Mouse (Mus musculus) forebrain, embryonic 15.5 days (tissue): ENCODE measurements around the gene Smad1. TPM values are rescaled to one million over a fixed set of nuclear protein-coding genes. Genes with fewer than 3 reads are reported as not detected.

Experiments
- ATAC-seq: fragments of 200-750 bp; cut with Nextera tagmentation; replicated peaks from 2 replicates; pipeline ENCODE4 v1.8.0; 2017; ENCODE audit warnings: mild to moderate bottlenecking, moderate TSS enrichment, moderate library complexity
- H3K27ac ChIP-seq: fragments of 300-500 bp; sonication (generic); replicated peaks from 2 replicates; pipeline ENCODE4 v1.5.1; 2015; ENCODE audit warnings: mild to moderate bottlenecking, inconsistent platforms
- H3K27me3 ChIP-seq: fragments of 300-500 bp; sonication (generic); 2 replicates; pipeline ENCODE4 v1.6.1; 2015; ENCODE audit warnings: inconsistent platforms
- H3K36me3 ChIP-seq: fragments of 300-500 bp; sonication (generic); 2 replicates; pipeline ENCODE4 v1.6.1; 2015; ENCODE audit warnings: mild to moderate bottlenecking, inconsistent platforms
- H3K4me1 ChIP-seq: fragments of 300-500 bp; sonication (generic); 2 replicates; pipeline ENCODE4 v1.6.1; 2015; ENCODE audit warnings: inconsistent platforms
- H3K4me2 ChIP-seq: fragments of 300-500 bp; sonication (generic); replicated peaks from 2 replicates; pipeline ENCODE4 v1.6.1; 2015; ENCODE audit warnings: mild to moderate bottlenecking, inconsistent platforms
- H3K4me3 ChIP-seq: fragments of 300-500 bp; sonication (generic); 2 replicates; pipeline ENCODE4 v1.5.1; 2015; ENCODE audit warnings: mild to moderate bottlenecking, inconsistent platforms
- H3K9ac ChIP-seq: fragments of 300-500 bp; sonication (generic); replicated peaks from 2 replicates; pipeline ENCODE4 v1.6.1; 2015; ENCODE audit warnings: mild to moderate bottlenecking, inconsistent platforms
- H3K9me3 ChIP-seq: fragments of 300-500 bp; sonication (generic); 2 replicates; pipeline ENCODE4 v1.6.1; 2016; ENCODE audit warnings: inconsistent platforms
- WGBS: fragments of 180-500 bp; shearing (Covaris S2); methylation state at CpG from one replicate; pipeline ENCODE4 v1.1.7; 2015; ENCODE audit warnings: mixed read lengths; 5-methylcytosine and 5-hydroxymethylcytosine counted together
- polyA plus RNA-seq: library from polyadenylated mRNA; unstranded; fragments of >200 nt; fragmentation: Nextera tagmentation; extraction: Ambion mirVana; gene quantifications from 2 replicates; pipeline ENCODE4 v1.2.1, GENCODE M21; 2015

Smad1 gene
- polyA plus RNA-seq, 1 experiment from 2014 or later, result 63.6 TPM

- 10% methylated on average over 6 of the region's 6 CpGs for WGBS
- Histone ChIP-seq H3K27ac (peak overlapping the region; percentile 74), H3K9ac (no peak overlapping the region), H3K9me3 (no peaks in the 10 kb centered on the region), H3K27me3 (no peaks in the 10 kb centered on the region), H3K4me2 (peak overlapping the region; percentile 10), H3K4me1 (peaks cover 48% of the 10 kb centered on the region), H3K36me3 (peaks cover 19% of the 10 kb centered on the region; the same call in 1 of the 2 replicates), H3K4me3 (no peak overlapping the region)
- peak; percentile 79 for ATAC-seq
Measured at GRCm38 (mm10) chr8:79350094-79350593, 49.2 kb downstream of the Smad1 start.

GRCm38 (mm10) chr8:79346414-79346813, 52.9 kb downstream of the Smad1 start:
- Histone ChIP-seq H3K4me1 (peaks cover 29% of the 10 kb centered on the region), H3K4me3 (no peak overlapping the region), H3K27me3 (no peaks in the 10 kb centered on the region), H3K9me3 (no peaks in the 10 kb centered on the region), H3K36me3 (peaks cover 25% of the 10 kb centered on the region), H3K27ac (no peak overlapping the region), H3K9ac (no peak overlapping the region), H3K4me2 (no peak overlapping the region)
- ATAC-seq, result no peak
- 92% methylated on average over 10 of the region's 10 CpGs for WGBS

GRCm38 (mm10) chr8:79345856-79346255, 53.5 kb downstream of the Smad1 start:
- Histone ChIP-seq H3K4me1 (peaks cover 24% of the 10 kb centered on the region), H3K36me3 (peaks cover 28% of the 10 kb centered on the region), H3K27me3 (no peaks in the 10 kb centered on the region), H3K27ac (no peak overlapping the region), H3K9me3 (no peaks in the 10 kb centered on the region), H3K4me3 (no peak overlapping the region), H3K9ac (no peak overlapping the region), H3K4me2 (no peak overlapping the region)
- WGBS, result 74% methylated on average over 6 of the region's 6 CpGs
- no peak for ATAC-seq

- no peak overlapping the region for H3K4me2 ChIP-seq
- no peak overlapping the region for H3K9ac ChIP-seq
- no peaks in the 10 kb centered on the region for H3K27me3 ChIP-seq
- 92% methylated on average over 8 of the region's 8 CpGs for WGBS
- no peak overlapping the region for H3K4me3 ChIP-seq
- H3K36me3 ChIP-seq, result peaks cover 37% of the 10 kb centered on the region
- no peaks in the 10 kb centered on the region for H3K9me3 ChIP-seq
- no peaks in the 10 kb centered on the region for H3K4me1 ChIP-seq
- H3K27ac ChIP-seq, result no peak overlapping the region
- no peak for ATAC-seq
Measured at GRCm38 (mm10) chr8:79341236-79341635, 58.1 kb downstream of the Smad1 start.

- Histone ChIP-seq H3K36me3 (peaks cover 36% of the 10 kb centered on the region), H3K27me3 (no peaks in the 10 kb centered on the region), H3K4me3 (no peak overlapping the region), H3K9ac (no peak overlapping the region), H3K4me2 (no peak overlapping the region), H3K4me1 (no peaks in the 10 kb centered on the region), H3K27ac (no peak overlapping the region), H3K9me3 (no peaks in the 10 kb centered on the region)
- WGBS, result 75% methylated on average over 9 of the region's 9 CpGs
- no peak for ATAC-seq
Measured at GRCm38 (mm10) chr8:79339555-79339954, 59.8 kb downstream of the Smad1 start.

- no peak; the same call in 1 of the 2 replicates for ATAC-seq
- peaks cover 36% of the 10 kb centered on the region for H3K36me3 ChIP-seq
- no peaks in the 10 kb centered on the region for H3K27me3 ChIP-seq
- 82% methylated on average over 10 of the region's 10 CpGs for WGBS
- H3K27ac ChIP-seq, result no peak overlapping the region
- no peaks in the 10 kb centered on the region for H3K9me3 ChIP-seq
- H3K9ac ChIP-seq, result no peak overlapping the region
- no peak overlapping the region for H3K4me3 ChIP-seq
- no peaks in the 10 kb centered on the region for H3K4me1 ChIP-seq
- H3K4me2 ChIP-seq, result no peak overlapping the region
Measured at GRCm38 (mm10) chr8:79338619-79339018, 60.7 kb downstream of the Smad1 start.

GRCm38 (mm10) chr8:79332109-79332900, 67.0 kb downstream of the Smad1 start:
- Histone ChIP-seq H3K4me2 (no peak overlapping the region), H3K36me3 (peaks cover 7% of the 10 kb centered on the region; the same call in 1 of the 2 replicates), H3K9ac (no peak overlapping the region), H3K4me3 (no peak overlapping the region), H3K27me3 (no peaks in the 10 kb centered on the region), H3K4me1 (no peaks in the 10 kb centered on the region), H3K9me3 (no peaks in the 10 kb centered on the region), H3K27ac (no peak overlapping the region)
- WGBS, result 91% methylated on average over 22 of the region's 22 CpGs
- ATAC-seq, result no peak

GRCm38 (mm10) chr8:79331571-79331970, 67.7 kb downstream of the Smad1 start:
- Histone ChIP-seq H3K27me3 (no peaks in the 10 kb centered on the region), H3K27ac (no peak overlapping the region), H3K4me1 (no peaks in the 10 kb centered on the region), H3K9me3 (no peaks in the 10 kb centered on the region), H3K4me2 (no peak overlapping the region), H3K36me3 (no peaks in the 10 kb centered on the region), H3K9ac (no peak overlapping the region), H3K4me3 (no peak overlapping the region)
- ATAC-seq, result no peak
- 86% methylated on average over 2 of the region's 2 CpGs for WGBS

GRCm38 (mm10) chr8:79331017-79331416, 68.3 kb downstream of the Smad1 start:
- Histone ChIP-seq H3K4me3 (no peak overlapping the region), H3K9ac (no peak overlapping the region), H3K27me3 (no peaks in the 10 kb centered on the region), H3K9me3 (no peaks in the 10 kb centered on the region), H3K4me1 (no peaks in the 10 kb centered on the region), H3K27ac (no peak overlapping the region), H3K36me3 (no peaks in the 10 kb centered on the region), H3K4me2 (no peak overlapping the region)
- 86% methylated on average over 9 of the region's 9 CpGs for WGBS
- ATAC-seq, result no peak

- H3K27me3 ChIP-seq, result no peaks in the 10 kb centered on the region
- H3K9ac ChIP-seq, result no peak overlapping the region
- no peaks in the 10 kb centered on the region for H3K36me3 ChIP-seq
- ATAC-seq, result no peak
- H3K4me3 ChIP-seq, result no peak overlapping the region
- no peaks in the 10 kb centered on the region for H3K4me1 ChIP-seq
- H3K27ac ChIP-seq, result no peak overlapping the region
- whole genome bisulfite sequencing, result 85% methylated on average over 2 of the region's 2 CpGs
- H3K4me2 ChIP-seq, result no peak overlapping the region
- H3K9me3 ChIP-seq, result no peaks in the 10 kb centered on the region
Measured at GRCm38 (mm10) chr8:79329735-79330134, 69.6 kb downstream of the Smad1 start.

GRCm38 (mm10) chr8:79329182-79329581, 70.1 kb downstream of the Smad1 start:
- no peak overlapping the region for H3K4me3 ChIP-seq
- no peaks in the 10 kb centered on the region for H3K36me3 ChIP-seq
- WGBS, result 89% methylated on average over 4 of the region's 4 CpGs
- no peak overlapping the region for H3K9ac ChIP-seq
- ATAC-seq, result no peak
- H3K27me3 ChIP-seq, result no peaks in the 10 kb centered on the region
- no peak overlapping the region for H3K27ac ChIP-seq
- no peaks in the 10 kb centered on the region for H3K4me1 ChIP-seq
- no peaks in the 10 kb centered on the region for H3K9me3 ChIP-seq
- no peak overlapping the region for H3K4me2 ChIP-seq

GRCm38 (mm10) chr8:79325510-79325909, 73.8 kb downstream of the Smad1 start:
- no peak overlapping the region for H3K4me2 ChIP-seq
- H3K9me3 ChIP-seq, result no peaks in the 10 kb centered on the region
- H3K9ac ChIP-seq, result no peak overlapping the region
- no peak overlapping the region for H3K4me3 ChIP-seq
- H3K27me3 ChIP-seq, result no peaks in the 10 kb centered on the region
- no peaks in the 10 kb centered on the region for H3K36me3 ChIP-seq
- H3K27ac ChIP-seq, result no peak overlapping the region
- no peak for ATAC-seq
- 85% methylated on average over 6 of the region's 6 CpGs for WGBS
- H3K4me1 ChIP-seq, result no peaks in the 10 kb centered on the region

- Histone ChIP-seq H3K9me3 (no peaks in the 10 kb centered on the region), H3K4me1 (no peaks in the 10 kb centered on the region), H3K4me3 (no peak overlapping the region), H3K36me3 (no peaks in the 10 kb centered on the region), H3K27ac (no peak overlapping the region), H3K27me3 (no peaks in the 10 kb centered on the region), H3K9ac (no peak overlapping the region), H3K4me2 (no peak overlapping the region)
- 72% methylated on average over 5 of the region's 5 CpGs for WGBS
- no peak for ATAC-seq
Measured at GRCm38 (mm10) chr8:79324928-79325327, 74.4 kb downstream of the Smad1 start.
